Mouse (Mus musculus) G1E-ER4 (cell line): ENCODE results near the gene Plekhg2. TPM values are rescaled to one million over a fixed set of nuclear protein-coding genes. Genes with fewer than 3 reads are reported as not detected.
A peak's percentile ranks its signal among the peaks of the same experiment; 100 is the strongest.

Experiments
- GATA1 ChIP-seq: IDR thresholded peaks from one replicate; pipeline ENCODE4 v1.8.0; 2012; ENCODE audit warnings: low read length, inconsistent platforms
- polyA plus RNA-seq: library from polyadenylated mRNA; stranded (reverse); fragments of >175 nt; gene quantifications from 2 replicates; pipeline ENCODE4 v1.2.3, GENCODE M21; 2012

Gene Plekhg2
- polyA plus RNA-seq, 1 experiment, result 16.0 TPM

DNA sequence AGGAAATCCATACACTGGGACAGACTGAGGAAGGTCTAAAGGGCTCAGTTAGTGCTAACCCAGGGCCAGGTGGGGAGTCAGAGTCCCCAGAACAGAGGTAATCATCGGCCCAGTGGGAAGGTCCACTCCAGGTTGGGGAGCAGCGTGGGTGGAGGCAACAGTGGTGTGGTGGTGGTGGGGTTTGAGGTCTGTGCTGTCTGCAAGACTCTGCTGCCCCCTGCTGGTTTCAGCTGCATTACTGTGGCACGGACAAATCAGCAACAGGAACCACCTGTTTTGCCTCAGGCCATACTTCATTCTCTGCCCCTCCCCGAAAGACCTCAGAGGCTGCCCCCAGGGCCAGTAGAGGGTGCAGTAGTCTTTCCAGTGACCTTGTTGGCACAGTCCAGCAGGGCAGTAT is 14.1 kb upstream of the Plekhg2 start:
- no peak for TF ChIP-seq GATA1

DNA sequence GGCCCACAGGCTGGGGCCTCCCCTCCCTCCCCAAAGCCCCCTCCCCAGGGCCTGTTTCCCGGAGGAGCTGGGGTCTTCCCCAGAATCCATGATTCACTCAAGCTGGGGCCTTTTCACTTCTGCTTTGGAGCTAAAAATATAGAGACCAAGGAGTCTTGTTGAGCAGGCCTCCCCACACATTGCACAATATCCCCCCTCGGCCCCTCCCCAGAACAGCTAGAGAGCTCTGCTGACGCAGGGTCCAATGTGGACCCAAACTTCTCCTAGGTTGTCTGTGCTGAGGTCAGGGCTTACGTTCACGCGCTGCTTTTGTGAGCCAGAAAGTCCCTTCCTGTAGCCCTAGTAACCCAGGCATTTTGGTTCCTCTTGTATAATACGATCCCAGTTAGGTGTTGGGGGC is 13.6 kb upstream of the Plekhg2 start:
- no peak for TF ChIP-seq GATA1

DNA sequence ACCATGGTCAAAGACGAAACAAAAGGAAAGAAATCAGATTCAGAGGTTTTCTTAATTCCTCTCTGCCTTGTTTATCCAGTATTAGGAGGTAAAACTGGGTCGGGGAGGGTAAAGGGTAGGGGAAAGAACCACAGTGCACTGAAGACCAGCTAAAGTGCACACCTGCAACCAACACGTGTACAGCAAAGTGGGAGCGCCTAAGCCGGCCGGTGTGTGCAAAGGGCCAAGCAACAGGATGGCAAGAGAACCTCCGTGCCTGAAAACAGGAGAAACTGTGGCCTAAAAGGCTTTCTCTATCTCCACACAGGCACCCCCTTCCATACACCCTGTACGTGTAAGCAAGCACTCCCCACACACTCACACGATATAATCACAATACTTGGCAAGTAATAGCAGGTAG is 12.8 kb upstream of the Plekhg2 start:
- no peak for TF ChIP-seq GATA1

DNA sequence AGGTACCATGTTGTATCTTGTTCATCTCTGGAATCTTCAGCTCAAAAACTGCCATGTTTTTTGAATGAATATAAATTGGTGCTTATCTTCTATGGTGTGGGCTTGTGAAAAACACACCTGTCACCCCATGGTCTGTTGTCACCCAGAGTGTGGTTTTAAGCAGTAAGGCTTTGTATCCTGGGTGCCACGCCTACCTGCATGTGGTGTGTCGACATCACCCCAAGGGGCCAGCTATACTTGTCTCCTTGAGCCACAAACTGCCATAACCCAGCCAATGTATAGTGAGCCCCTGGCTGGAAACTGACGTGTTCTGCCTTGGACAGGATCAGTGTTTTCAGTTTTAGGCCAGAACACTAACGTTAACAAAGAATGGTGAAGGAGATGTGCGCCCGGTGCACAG is 11.8 kb upstream of the Plekhg2 start:
- TF ChIP-seq GATA1, result no peak

DNA sequence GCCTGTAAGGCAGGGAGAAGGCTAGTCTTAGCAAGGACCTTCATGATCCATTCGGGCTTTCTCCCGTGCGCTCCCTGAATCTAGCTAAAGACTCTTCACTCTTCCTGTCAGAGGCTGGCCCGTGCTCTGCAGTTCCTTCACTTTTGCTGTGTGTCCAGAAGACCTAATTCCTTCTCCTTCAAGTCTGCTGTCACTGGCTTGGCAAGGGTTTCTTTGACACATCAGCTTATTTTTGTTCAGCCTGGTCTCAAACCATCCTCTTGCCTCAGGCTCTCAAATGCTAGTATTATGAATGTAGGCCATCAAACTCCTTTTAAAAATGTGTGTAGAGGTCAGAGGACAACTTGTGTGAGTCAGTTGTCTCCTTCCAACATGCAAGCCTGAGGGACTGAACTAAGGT is 11.2 kb upstream of the Plekhg2 start:
- TF ChIP-seq GATA1, result no peak

DNA sequence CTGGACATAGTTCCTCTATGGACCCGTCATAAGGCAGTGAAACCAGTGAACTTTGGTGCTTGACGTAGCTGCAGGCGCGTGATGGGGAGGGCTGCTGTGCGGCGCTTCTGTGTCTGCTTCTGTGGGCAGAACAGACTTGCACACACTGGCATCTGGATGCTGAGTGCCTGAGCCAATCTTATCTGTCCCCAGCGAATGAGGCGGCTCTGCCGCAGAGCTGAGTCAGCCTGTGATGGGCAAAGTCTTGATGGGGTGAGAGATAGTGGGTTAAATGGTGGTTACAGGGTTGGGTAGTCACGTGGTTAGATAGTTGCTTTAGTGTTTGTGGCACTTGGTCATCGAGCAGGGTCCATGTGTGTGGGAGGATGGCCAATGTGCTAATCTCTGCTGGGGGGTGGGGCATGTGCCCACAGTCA is 10.6 kb upstream of the Plekhg2 start:
- TF ChIP-seq GATA1, result peak; percentile 100

DNA sequence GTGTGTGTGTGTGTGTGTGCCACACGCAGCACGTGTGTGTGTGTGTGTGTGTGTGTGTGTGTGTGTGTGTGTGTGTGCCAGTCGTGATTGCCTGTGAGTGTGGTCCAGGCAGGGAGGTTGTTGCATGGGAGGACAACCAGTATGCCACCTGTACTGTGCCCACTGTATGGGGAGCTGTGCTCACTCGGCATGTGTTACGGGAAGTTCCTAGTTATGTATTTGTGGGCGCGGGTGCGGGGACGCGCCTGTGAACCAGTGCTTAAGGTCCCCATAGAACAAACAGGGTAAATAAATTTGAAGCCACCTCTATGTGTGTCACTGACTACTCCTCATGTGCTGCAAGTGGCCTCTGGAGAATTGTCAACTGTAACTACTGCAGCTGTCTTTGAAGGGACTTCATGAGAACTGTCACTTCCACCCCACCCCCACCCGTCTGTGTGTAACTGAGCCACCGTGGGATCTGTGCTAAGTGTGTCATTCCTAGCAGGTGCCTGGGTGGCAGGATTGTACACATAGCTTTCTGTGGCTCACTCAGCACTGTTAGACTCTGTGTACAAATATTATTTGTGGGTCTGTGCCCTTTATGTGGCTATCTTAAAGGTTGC is 10.1 kb upstream of the Plekhg2 start:
- no peak for TF ChIP-seq GATA1

DNA sequence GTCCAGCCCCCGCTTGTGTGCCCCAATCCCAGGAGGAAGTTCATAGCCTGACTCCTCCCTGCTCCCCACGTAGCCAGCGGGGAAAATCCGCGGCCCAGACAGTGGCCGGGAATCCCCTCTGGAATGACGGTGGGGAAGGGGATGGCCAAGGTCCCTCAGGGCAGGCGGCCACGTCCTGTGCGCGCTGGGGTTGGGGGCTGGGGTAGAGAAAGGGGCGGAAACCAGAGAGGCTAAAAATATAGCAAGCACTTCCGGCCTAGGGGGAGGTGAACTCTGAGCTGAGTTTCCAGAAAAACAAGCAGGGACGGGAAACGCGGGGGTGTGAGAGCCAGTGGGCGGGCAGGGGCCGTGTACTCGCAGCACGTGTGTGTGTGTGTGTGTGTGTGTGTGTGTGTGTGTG is 9.5 kb upstream of the Plekhg2 start:
- TF ChIP-seq GATA1, result no peak

DNA sequence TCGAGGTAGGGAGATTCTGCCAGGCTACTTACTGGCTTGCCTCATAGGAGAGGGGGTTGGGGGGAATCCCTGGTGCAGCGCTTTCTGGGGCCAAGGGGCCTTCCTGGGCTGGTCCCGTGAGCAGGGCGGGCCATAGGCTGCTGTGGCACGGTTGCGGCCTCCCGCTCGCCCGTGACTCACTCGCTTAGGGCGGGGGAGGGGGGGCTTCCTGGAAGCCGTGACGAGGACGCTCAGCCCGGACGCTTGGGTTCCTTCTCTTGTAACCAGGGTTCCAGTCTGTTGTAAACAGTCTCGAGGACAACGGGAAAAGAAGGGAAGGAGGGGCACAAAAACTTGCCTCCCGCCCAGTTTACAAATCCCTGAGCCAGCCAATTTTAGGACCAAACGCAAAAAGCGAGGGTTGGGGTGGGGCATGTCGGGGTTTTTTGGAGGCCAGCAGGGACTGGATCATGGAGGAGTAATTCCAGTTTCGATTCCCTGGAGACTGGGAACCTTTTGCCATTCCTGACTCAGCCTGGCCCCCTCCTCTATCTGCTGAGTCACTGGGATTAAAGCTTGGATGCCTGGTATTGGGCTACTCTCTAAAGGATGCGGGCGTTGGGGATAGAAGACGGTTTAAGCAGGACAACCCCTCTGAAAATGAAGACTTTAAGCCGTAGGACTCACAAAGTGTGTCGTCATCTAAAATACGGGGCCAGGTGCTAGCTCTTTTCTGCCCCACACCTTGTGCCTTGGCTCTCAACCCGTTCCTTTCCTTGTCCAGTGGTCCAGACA is 8.8 kb upstream of the Plekhg2 start:
- no peak for TF ChIP-seq GATA1

DNA sequence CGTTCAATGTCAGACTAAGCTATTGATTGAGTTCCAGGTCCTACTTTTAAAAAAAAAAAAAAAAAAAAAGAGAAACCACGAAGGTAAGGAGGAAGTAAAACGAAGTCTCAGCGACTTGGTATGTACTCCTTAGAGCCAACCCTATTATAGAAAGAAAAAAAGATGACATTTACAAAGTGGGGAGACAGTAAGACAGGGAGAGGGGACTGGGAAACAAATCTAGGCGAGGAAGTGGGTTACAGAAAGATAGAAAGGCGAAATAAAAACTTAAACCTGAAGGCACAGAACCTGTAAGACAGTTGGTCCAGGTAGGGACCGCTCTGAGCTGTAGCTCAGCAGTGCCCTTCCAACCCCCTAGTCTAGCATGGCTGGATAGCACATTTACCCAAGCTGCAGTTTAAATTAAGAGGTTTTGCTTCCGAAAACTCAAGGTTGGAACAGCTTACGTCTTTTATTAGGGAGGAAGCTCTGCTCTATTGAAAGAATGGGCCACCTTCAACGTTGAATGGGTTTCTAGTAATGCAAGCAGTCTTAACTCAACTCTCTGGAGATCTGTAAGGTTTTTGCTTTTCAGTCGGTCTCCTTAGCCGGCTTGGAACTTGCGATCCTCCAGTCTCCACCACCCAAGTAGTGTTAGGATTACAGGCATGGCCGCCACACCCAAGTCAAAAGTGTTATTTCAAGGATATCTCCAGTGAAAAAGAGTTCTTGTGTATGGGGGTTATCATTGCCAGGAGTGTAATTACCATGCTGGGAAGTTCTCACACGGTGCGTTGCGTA is 8.0 kb upstream of the Plekhg2 start, which contains the start of gene Zfp36:
TSS of gene Zfp36 (minus strand) at position 17 of the 780 bp plus-strand sequence.
- no peak for TF ChIP-seq GATA1

DNA sequence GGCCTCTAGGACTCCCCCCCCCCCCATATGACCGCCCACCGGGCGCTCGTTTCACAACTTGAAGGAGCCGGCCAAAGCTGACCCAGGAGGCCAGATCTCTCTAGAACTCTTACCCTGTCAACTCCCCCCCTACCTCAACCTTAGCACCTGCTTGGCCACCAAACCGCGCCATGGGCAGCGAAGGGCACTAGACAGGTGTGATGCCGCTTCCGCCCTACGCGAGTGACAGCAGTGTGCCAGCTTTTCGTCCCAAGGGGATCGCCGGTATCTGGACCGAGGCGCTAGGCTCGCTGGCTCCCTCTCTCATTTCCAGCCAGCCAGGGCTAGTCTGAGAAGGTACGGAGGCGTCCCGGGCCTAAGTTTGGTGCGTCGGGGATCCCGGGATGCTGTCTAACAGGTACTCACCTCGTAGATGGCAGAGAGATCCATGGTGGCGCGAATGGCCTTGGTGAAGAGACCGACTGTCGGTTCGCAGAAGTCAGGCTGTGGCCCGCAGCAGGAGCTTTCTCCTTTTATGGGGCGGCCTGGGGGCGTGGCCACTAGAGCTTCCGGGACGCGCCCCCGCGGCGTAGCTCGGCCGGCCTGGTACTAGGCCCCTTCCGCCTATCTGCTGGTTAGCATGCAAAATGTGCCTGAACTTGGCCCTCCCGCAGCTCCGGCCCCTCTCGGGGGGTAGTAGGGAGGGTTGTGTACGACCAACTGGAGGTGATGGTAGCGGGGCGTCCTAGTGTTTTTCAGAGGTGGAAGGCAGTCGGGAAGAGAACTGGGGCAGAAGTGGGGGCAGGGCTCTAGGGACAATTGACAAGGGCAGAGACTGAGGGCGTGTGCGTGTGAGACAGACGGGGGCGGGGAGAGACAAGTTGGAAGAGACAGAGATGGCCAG is 6.6 kb upstream of the Plekhg2 start:
- TF ChIP-seq GATA1, result no peak

DNA sequence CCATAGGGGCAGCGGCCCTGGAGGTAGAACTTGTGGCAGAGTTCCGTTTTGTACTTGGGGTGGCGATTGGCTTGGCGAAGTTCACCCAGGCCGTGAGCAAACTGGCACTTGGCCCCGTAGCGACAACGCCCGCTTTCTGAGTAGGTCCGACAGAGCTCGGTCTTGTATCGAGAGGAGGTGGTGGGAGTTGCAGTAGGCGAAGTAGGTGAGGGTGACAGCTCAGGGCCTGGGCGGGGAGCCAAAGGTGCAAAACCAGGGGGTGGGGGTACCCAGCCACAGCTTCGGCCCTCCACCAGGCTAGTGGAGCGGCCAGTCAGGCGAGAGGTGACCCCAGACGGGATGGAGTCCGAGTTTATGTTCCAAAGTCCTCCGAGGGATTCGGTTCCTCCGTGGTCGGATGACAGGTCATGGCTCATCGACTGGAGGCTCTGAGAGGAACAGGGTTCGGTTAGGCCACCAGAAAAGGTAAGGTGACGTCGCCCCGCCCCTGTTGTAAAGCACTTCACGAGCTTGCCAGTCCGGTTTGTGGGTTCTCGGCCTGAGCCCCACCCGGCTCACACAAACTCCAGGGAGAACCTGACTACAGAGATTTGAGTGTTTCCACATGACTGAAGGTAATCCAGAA is 5.8 kb upstream of the Plekhg2 start:
- no peak for TF ChIP-seq GATA1

DNA sequence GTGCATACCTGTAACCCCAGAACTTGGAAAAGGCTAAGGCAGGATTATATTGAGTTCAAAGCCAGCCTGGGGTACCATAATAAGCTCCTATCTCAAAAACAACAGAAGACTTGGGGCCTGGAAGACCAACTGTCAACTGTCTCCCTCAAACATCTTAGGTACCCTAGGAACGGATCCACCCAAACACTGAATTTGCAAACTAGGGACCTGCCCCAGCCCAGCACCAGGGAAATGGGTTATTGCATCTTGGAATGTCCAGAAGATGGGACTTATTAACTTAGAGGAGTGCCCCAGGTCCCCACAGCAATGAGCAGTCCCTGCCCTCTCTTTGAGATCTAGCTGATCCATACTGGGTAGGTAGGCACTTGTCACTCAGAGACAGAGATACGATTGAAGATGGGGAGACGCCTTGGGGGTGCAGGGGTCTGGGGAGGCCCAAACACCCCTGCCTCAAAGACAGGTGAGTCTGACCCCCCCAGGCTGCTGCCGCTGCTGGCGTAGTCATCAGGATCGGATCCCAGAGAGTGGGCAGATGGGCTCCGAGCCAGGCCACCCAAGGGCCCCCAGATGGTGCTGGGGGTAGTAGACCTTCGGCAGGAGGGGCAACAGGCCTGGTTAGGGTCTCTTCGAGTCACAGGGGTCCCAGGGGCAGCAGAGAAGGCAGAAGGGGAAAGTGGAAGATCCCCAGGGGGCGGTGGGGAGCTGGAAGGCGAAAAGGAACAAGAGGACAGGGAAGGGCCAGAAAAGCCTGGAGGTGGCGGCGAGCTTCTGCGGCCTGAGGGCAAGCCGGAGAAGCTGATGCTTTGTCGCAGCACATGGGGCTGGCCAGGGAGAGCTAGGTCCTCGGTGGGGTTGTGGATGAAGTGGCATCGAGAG is 5.0 kb upstream of the Plekhg2 start:
- no peak for TF ChIP-seq GATA1
